Mouse (Mus musculus) kidney, adult 18-20 months (tissue): ENCODE measurements at regions not wholly inside any gene's neighbourhood (a gene's known extent, or its start where the extent isn't known, plus 50 kb on each side); places are given as distances from the start of the nearest gene placed in this dataset.

ENCODE experiments used
- DNase-seq: peaks from one replicate; pipeline ENCODE4 v3.0.0; 2021

GRCm38 (mm10) chr12:12814693-12815092 lies 127.0 kb downstream of the Mycn start:
- no peak for DNase-seq

- DNase-seq: no peak
Measured at GRCm38 (mm10) chr12:12812873-12813272, 128.8 kb downstream of the Mycn start.

GRCm38 (mm10) chr12:12810943-12811342 lies 130.8 kb downstream of the Mycn start:
- DNase-seq: peak; percentile 10

GRCm38 (mm10) chr12:12810159-12810885 lies 131.4 kb downstream of the Mycn start:
- DNase-seq: peak; percentile 78

- DNase-seq: no peak
Measured at GRCm38 (mm10) chr12:12808120-12808519, 133.6 kb downstream of the Mycn start.

GRCm38 (mm10) chr12:12803602-12804001 lies 138.1 kb downstream of the Mycn start:
- no peak for DNase-seq

- no peak for DNase-seq
Measured at GRCm38 (mm10) chr12:12802396-12802795, 139.3 kb downstream of the Mycn start.

- no peak for DNase-seq
Measured at GRCm38 (mm10) chr12:12801700-12802099, 140.0 kb downstream of the Mycn start.

GRCm38 (mm10) chr12:12800120-12800519 lies 141.6 kb downstream of the Mycn start:
- DNase-seq: no peak

- no peak for DNase-seq
Measured at GRCm38 (mm10) chr12:12789052-12789451, 152.7 kb downstream of the Mycn start.

- DNase-seq: no peak
Measured at GRCm38 (mm10) chr12:12788263-12788852, 153.4 kb downstream of the Mycn start.

GRCm38 (mm10) chr12:12787608-12788262 lies 154.0 kb downstream of the Mycn start:
- DNase-seq: no peak

GRCm38 (mm10) chr12:12787161-12787560 lies 154.6 kb downstream of the Mycn start:
- DNase-seq: no peak

GRCm38 (mm10) chr12:12783699-12784605 lies 157.8 kb downstream of the Mycn start:
- DNase-seq: no peak

GRCm38 (mm10) chr12:12781526-12781925 lies 160.2 kb downstream of the Mycn start:
- no peak for DNase-seq

- no peak for DNase-seq
Measured at GRCm38 (mm10) chr12:12778563-12779256, 163.0 kb downstream of the Mycn start.

- DNase-seq: no peak
Measured at GRCm38 (mm10) chr12:12777422-12777821, 164.3 kb downstream of the Mycn start.

GRCm38 (mm10) chr12:12776783-12777182 lies 164.9 kb downstream of the Mycn start:
- no peak for DNase-seq

GRCm38 (mm10) chr12:12770970-12771369 lies 170.7 kb downstream of the Mycn start:
- DNase-seq: no peak

- DNase-seq: no peak
Measured at GRCm38 (mm10) chr12:12766510-12767304, 175.0 kb downstream of the Mycn start.

- no peak for DNase-seq
Measured at GRCm38 (mm10) chr12:12765490-12766058, 176.1 kb downstream of the Mycn start.
